In the genomic region with DNA sequence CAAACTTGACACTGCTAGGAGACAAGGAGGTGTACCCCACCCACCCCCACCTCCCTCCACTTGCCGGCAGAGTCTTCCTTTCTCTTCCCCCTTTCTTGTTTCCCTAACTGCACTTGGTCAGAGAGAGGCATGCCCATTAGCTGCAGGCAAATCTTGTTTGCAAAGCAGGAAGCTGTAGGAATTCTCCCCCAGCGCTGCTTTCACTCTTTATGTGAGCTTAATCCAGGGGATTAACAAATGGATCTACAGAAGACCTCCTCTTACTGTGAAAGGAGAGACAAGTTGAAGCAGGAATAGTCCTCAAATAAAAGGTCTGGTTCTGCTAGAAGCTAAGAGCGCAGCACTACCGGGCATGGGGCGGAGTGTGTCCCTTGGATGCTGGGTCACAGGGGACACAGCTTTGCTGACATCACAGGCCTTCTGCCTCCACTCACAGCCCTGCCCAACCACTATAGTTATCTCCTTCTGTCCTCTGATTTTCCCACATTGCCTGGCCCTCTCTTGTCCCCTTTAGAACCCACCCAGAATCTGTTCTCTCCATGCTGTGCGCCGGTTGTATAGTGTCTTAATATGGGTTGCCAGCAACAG, we compare ENCODE assay signal across 22 mouse cellular contexts.
DNase-seq lines count a peak whose midpoint lies in the region; ATAC-seq and TF ChIP-seq lines count a peak whose summit lies in the region.
"Had no signal": no experiment of that assay in that cellular context is flagged by ENCODE, and none has a peak within 500 bp of the region (broad histone marks: within the 10 kb centered on the region; RNA-seq: fewer than 3 reads in every experiment).

No protein-coding gene starts in this region.

- H3K4me3 ChIP-seq in heart, embryonic 15.5 days, result 0 out of 2 replicates have a peak overlapping the region, but pooled peaks have one; percentile 8
- H3K4me3 ChIP-seq in midbrain, embryonic 12.5 days, result no peak overlapping the region
- H3K4me3 ChIP-seq in midbrain, postnatal 0 days (ENCODE audit: low read depth, low read length), result no peak overlapping the region
- no peak overlapping the region for H3K4me3 ChIP-seq in embryonic facial prominence, embryonic 11.5 days (ENCODE audit: low read depth, low read length)
- H3K4me3 ChIP-seq in stomach, postnatal 0 days (ENCODE audit: low read depth, low read length), result no peak overlapping the region
- H3K4me3 ChIP-seq: embryonic facial prominence, embryonic 15.5 days; forebrain, embryonic 10.5 days; limb, embryonic 10.5 days had no signal

- no peak overlapping the region for H3K27ac ChIP-seq in heart, embryonic 15.5 days
- H3K27ac ChIP-seq in midbrain, embryonic 12.5 days (replicated peaks), result no peak overlapping the region
- H3K27ac ChIP-seq in midbrain, postnatal 0 days (ENCODE audit: low read depth, low read length), result no peak overlapping the region
- H3K27ac ChIP-seq in embryonic facial prominence, embryonic 11.5 days (replicated peaks; ENCODE audit: low read depth, low read length), result no peak overlapping the region
- H3K27ac ChIP-seq in stomach, postnatal 0 days (replicated peaks), result no peak overlapping the region
- H3K27ac ChIP-seq: embryonic facial prominence, embryonic 15.5 days; forebrain, embryonic 10.5 days; limb, embryonic 10.5 days had no signal

- no peaks in the 10 kb centered on the region for H3K36me3 ChIP-seq in heart, embryonic 15.5 days
- H3K36me3 ChIP-seq in midbrain, embryonic 12.5 days, result no peaks in the 10 kb centered on the region
- H3K36me3 ChIP-seq in midbrain, postnatal 0 days (ENCODE audit: insufficient read depth, low read length), result no peaks in the 10 kb centered on the region
- H3K36me3 ChIP-seq in embryonic facial prominence, embryonic 11.5 days (replicated peaks; ENCODE audit: control insufficient read depth, insufficient read depth, low read depth, low read length), result no peaks in the 10 kb centered on the region
- no peaks in the 10 kb centered on the region for H3K36me3 ChIP-seq in stomach, postnatal 0 days (ENCODE audit: control insufficient read depth, insufficient read depth, low read length)
- H3K36me3 ChIP-seq: embryonic facial prominence, embryonic 15.5 days; forebrain, embryonic 10.5 days; limb, embryonic 10.5 days had no signal

- H3K4me1 ChIP-seq in heart, embryonic 15.5 days (replicated peaks), result no peaks in the 10 kb centered on the region
- peaks cover 8% of the 10 kb centered on the region for H3K4me1 ChIP-seq in midbrain, embryonic 12.5 days
- H3K4me1 ChIP-seq in midbrain, postnatal 0 days (ENCODE audit: insufficient read depth, low read length), result no peaks in the 10 kb centered on the region
- H3K4me1 ChIP-seq in embryonic facial prominence, embryonic 11.5 days (ENCODE audit: control insufficient read depth, insufficient read depth, low read length), result no peaks in the 10 kb centered on the region
- H3K4me1 ChIP-seq in stomach, postnatal 0 days (replicated peaks; ENCODE audit: control insufficient read depth, insufficient read depth), result no peaks in the 10 kb centered on the region
- H3K4me1 ChIP-seq: limb, embryonic 10.5 days had no signal

- no peak for TF ChIP-seq CTCF in midbrain, postnatal 0 days (IDR thresholded peaks at IDR 0.05)
- no peak for TF ChIP-seq CTCF in stomach, postnatal 0 days (IDR thresholded peaks at IDR 0.05; ENCODE audit: low read depth)

- ATAC-seq in heart, embryonic 15.5 days (replicated peaks; ENCODE audit: insufficient number of reproducible peaks, insufficient read depth, low FRiP score, low read depth), result no peak
- ATAC-seq in midbrain, embryonic 12.5 days (ENCODE audit: low FRiP score, low read depth), result no peak
- ATAC-seq in midbrain, postnatal 0 days (ENCODE audit: low FRiP score), result no peak
- ATAC-seq in embryonic facial prominence, embryonic 11.5 days (replicated peaks; ENCODE audit: insufficient number of reproducible peaks, low FRiP score, low TSS enrichment, low read depth), result no peak
- ATAC-seq in stomach, postnatal 0 days (ENCODE audit: low FRiP score, low TSS enrichment), result no peak
- ATAC-seq: forebrain, postnatal 0 days; hindbrain, embryonic 16.5 days; intestine, embryonic 16.5 days; liver, postnatal 0 days had no signal

- no peak for DNase-seq in heart, adult 18-20 months
- DNase-seq in midbrain, postnatal 0 days (ENCODE audit: low spot score), result no peak
- peak; percentile 37 for DNase-seq in embryonic facial prominence, embryonic 11.5 days (ENCODE audit: low spot score)
- DNase-seq in stomach, postnatal 0 days (ENCODE audit: low spot score), result no peak
- DNase-seq in kidney, postnatal 10 days, result no peak
- DNase-seq: adrenal gland, adult 2 months; cerebellum, adult 11 months; cerebellum, postnatal 10 days; forebrain, postnatal 0 days; kidney, postnatal 4 days; layer of hippocampus, adult 9-11 months; liver, postnatal 0 days; lung, postnatal 14 days; right cerebral cortex, adult 18-20 months; thymus, postnatal 14 days had no signal

- no peak overlapping the region for H3K9ac ChIP-seq in heart, embryonic 15.5 days
- no peak overlapping the region for H3K9ac ChIP-seq in midbrain, embryonic 12.5 days (replicated peaks)
- no peak overlapping the region for H3K9ac ChIP-seq in midbrain, postnatal 0 days (replicated peaks; ENCODE audit: low read length, poor library complexity, severe bottlenecking)
- no peak overlapping the region for H3K9ac ChIP-seq in embryonic facial prominence, embryonic 11.5 days (replicated peaks; ENCODE audit: low read length)
- H3K9ac ChIP-seq in stomach, postnatal 0 days (ENCODE audit: low read length), result no peak overlapping the region
- H3K9ac ChIP-seq: embryonic facial prominence, embryonic 15.5 days; forebrain, postnatal 0 days; liver, postnatal 0 days had no signal

- no peaks in the 10 kb centered on the region for H3K27me3 ChIP-seq in heart, embryonic 15.5 days
- peaks cover 32% of the 10 kb centered on the region for H3K27me3 ChIP-seq in midbrain, embryonic 12.5 days
- H3K27me3 ChIP-seq in midbrain, postnatal 0 days (ENCODE audit: insufficient read depth, low read length), result no peaks in the 10 kb centered on the region
- no peaks in the 10 kb centered on the region for H3K27me3 ChIP-seq in embryonic facial prominence, embryonic 11.5 days (ENCODE audit: control insufficient read depth, insufficient read depth, low read length)
- H3K27me3 ChIP-seq in stomach, postnatal 0 days (ENCODE audit: control insufficient read depth, insufficient read depth, low read length), result no peaks in the 10 kb centered on the region
- H3K27me3 ChIP-seq: embryonic facial prominence, embryonic 15.5 days had no signal

- WGBS in heart, embryonic 15.5 days, result 35% methylated on average over 7 of the region's 7 CpGs
- 22% methylated on average over 7 of the region's 7 CpGs for WGBS in midbrain, embryonic 12.5 days
- 33% methylated on average over 7 of the region's 7 CpGs for WGBS in midbrain, postnatal 0 days
- 41% methylated on average over 7 of the region's 7 CpGs for WGBS in embryonic facial prominence, embryonic 11.5 days
- WGBS in stomach, postnatal 0 days, result 36% methylated on average over 7 of the region's 7 CpGs

- peak; percentile 74 for TF ChIP-seq EP300 in stomach, postnatal 0 days (optimal IDR thresholded peaks at IDR 0.05)

- H3K9me3 ChIP-seq in heart, embryonic 15.5 days (replicated peaks), result no peaks in the 10 kb centered on the region
- H3K9me3 ChIP-seq in midbrain, embryonic 12.5 days, result no peaks in the 10 kb centered on the region
- H3K9me3 ChIP-seq in midbrain, postnatal 0 days (ENCODE audit: low read length), result no peaks in the 10 kb centered on the region
- no peaks in the 10 kb centered on the region for H3K9me3 ChIP-seq in embryonic facial prominence, embryonic 11.5 days (replicated peaks; ENCODE audit: control insufficient read depth, low read length)
- no peaks in the 10 kb centered on the region for H3K9me3 ChIP-seq in stomach, postnatal 0 days (ENCODE audit: control insufficient read depth, low read length)
- H3K9me3 ChIP-seq: embryonic facial prominence, embryonic 15.5 days; forebrain, embryonic 10.5 days; limb, embryonic 10.5 days had no signal

- peak overlapping the region; percentile 21; the same call in 1 of the 2 replicates for H3K4me2 ChIP-seq in heart, embryonic 15.5 days
- H3K4me2 ChIP-seq in midbrain, embryonic 12.5 days (replicated peaks), result 0 out of 2 replicates have a peak overlapping the region, but pooled peaks have one; percentile 7
- H3K4me2 ChIP-seq in midbrain, postnatal 0 days (ENCODE audit: low read depth, low read length, poor library complexity, severe bottlenecking), result no peak overlapping the region
- no peak overlapping the region for H3K4me2 ChIP-seq in embryonic facial prominence, embryonic 11.5 days (ENCODE audit: low read depth, low read length)
- no peak overlapping the region for H3K4me2 ChIP-seq in stomach, postnatal 0 days (replicated peaks; ENCODE audit: low read depth)
- H3K4me2 ChIP-seq: embryonic facial prominence, embryonic 15.5 days had no signal

Comparison
In these comparisons a context has a peak if more than half of its experiments do, and no peak if none do; other contexts are left out.
1. H3K4me2 ChIP-seq: peak in heart, embryonic 15.5 days (single experiment) and midbrain, embryonic 12.5 days (single experiment); none in midbrain, postnatal 0 days (single experiment), embryonic facial prominence, embryonic 11.5 days (single experiment) and stomach, postnatal 0 days (single experiment).